Mouse (Mus musculus): ENCODE results near the gene Nhlrc2. TPM values are rescaled to one million over a fixed set of nuclear protein-coding genes. Genes with fewer than 3 reads are reported as not detected.

Nhlrc2 gene
- total RNA-seq, 2 experiments from 2014 or later, result 10.9 to 12.2 TPM

GRCm38 (mm10) chr19:56600797-56601196, 52.7 kb downstream of the Nhlrc2 start:
- DNase-seq (ENCODE audit: low spot score in 2 of 2), result no peak
- intact Hi-C loops (cut with DNase I), result no loop called here

GRCm38 (mm10) chr19:56601901-56602347, 53.9 kb downstream of the Nhlrc2 start:
- intact Hi-C loops (cut with DNase I), result no loop called here
- DNase-seq (ENCODE audit: low spot score in 2 of 2), result no peak

GRCm38 (mm10) chr19:56608946-56609345, 60.9 kb downstream of the Nhlrc2 start:
- intact Hi-C loops (cut with DNase I), result no loop called here
- no peak for DNase-seq (ENCODE audit: low spot score in 2 of 2)

- no peak for DNase-seq (ENCODE audit: low spot score in 2 of 2)
- intact Hi-C loops (cut with DNase I), result no loop called here
Measured at GRCm38 (mm10) chr19:56614131-56614530, 66.1 kb downstream of the Nhlrc2 start.

GRCm38 (mm10) chr19:56618845-56619244, 70.8 kb downstream of the Nhlrc2 start:
- peak; percentile 43 to 45 for DNase-seq (ENCODE audit: low spot score in 2 of 2)

GRCm38 (mm10) chr19:56619546-56619945, 71.5 kb downstream of the Nhlrc2 start:
- no peak for DNase-seq (ENCODE audit: low spot score in 2 of 2)
- intact Hi-C loops (cut with DNase I), result no loop called here

More at GRCm38 (mm10) chr19:56618845-56619244, 70.8 kb downstream of the Nhlrc2 start:
- intact Hi-C loops (cut with DNase I), result no loop called here

GRCm38 (mm10) chr19:56621876-56622275, 73.8 kb downstream of the Nhlrc2 start:
- intact Hi-C loops (cut with DNase I), result no loop called here
- no peak for DNase-seq (ENCODE audit: low spot score in 2 of 2)

- DNase-seq (ENCODE audit: low spot score in 2 of 2), result no peak
- intact Hi-C loops (cut with DNase I), result no loop called here
Measured at GRCm38 (mm10) chr19:56627881-56628472, 79.9 kb downstream of the Nhlrc2 start.

GRCm38 (mm10) chr19:56629647-56630046, 81.6 kb downstream of the Nhlrc2 start:
- intact Hi-C loops (cut with DNase I), result no loop called here
- DNase-seq (ENCODE audit: low spot score in 2 of 2), result no peak

GRCm38 (mm10) chr19:56631017-56631416, 83.0 kb downstream of the Nhlrc2 start:
- DNase-seq (ENCODE audit: low spot score in 2 of 2), result peak; percentile 42 to 56
- intact Hi-C loops (cut with DNase I), result no loop called here

GRCm38 (mm10) chr19:56631451-56631901, 83.4 kb downstream of the Nhlrc2 start:
- no peak for DNase-seq (ENCODE audit: low spot score in 2 of 2)
- intact Hi-C loops (cut with DNase I), result no loop called here

GRCm38 (mm10) chr19:56637035-56637683, 89.1 kb downstream of the Nhlrc2 start:
- peak; percentile 30 to 57 for DNase-seq (ENCODE audit: low spot score in 2 of 2)
- intact Hi-C loops (cut with DNase I), result no loop called here

GRCm38 (mm10) chr19:56637684-56638049, 89.6 kb downstream of the Nhlrc2 start:
- peak in 1 of 2 experiments; percentile 45 for DNase-seq (ENCODE audit: low spot score in 2 of 2)
- intact Hi-C loops (cut with DNase I), result no loop called here

GRCm38 (mm10) chr19:56647451-56648120, 99.5 kb downstream of the Nhlrc2 start:
- intact Hi-C loops (cut with DNase I), result loop anchor here (5.0 kb wide), 2 partner anchors 50 to 75 kb away; partner anchors contain the start of gene Adrb1
- DNase-seq (ENCODE audit: low spot score in 2 of 2), result peak; percentile 52 to 79

GRCm38 (mm10) chr19:56651262-56651661, 103.2 kb downstream of the Nhlrc2 start:
- intact Hi-C loops (cut with DNase I), result no loop called here
- DNase-seq (ENCODE audit: low spot score in 2 of 2), result no peak

GRCm38 (mm10) chr19:56652034-56652962, 104.2 kb downstream of the Nhlrc2 start:
- intact Hi-C loops (cut with DNase I), result no loop called here
- DNase-seq (ENCODE audit: low spot score in 2 of 2), result no peak
